Mouse (Mus musculus) liver, postnatal 0 days (tissue): Measurements from ENCODE around the gene Neurod2. TPM values are rescaled to one million over a fixed set of nuclear protein-coding genes. Genes with fewer than 3 reads are reported as not detected.
A peak's percentile ranks its signal among the peaks of the same experiment; 100 is the strongest.

Source experiments
- ATAC-seq: fragments of 200-750 bp; cut with Nextera tagmentation; 2 replicates; pipeline ENCODE4 v1.8.0; 2017; ENCODE audit warnings: mild to moderate bottlenecking, moderate library complexity
- DNase-seq: peaks from one replicate; pipeline ENCODE4 v3.0.0-alpha.2; 2016
- H3K27ac ChIP-seq: fragments of 300-500 bp; sonication (generic); 2 replicates; pipeline ENCODE4 v1.5.1; 2014; ENCODE audit warnings: antibody characterized with exemption, moderate library complexity, mild to moderate bottlenecking, low read depth
- H3K27me3 ChIP-seq: fragments of 300-500 bp; sonication (generic); 2 replicates; pipeline ENCODE4 v1.6.1; 2014; ENCODE audit warnings: low read length, control low read depth, mixed read lengths; ENCODE audit not compliant: insufficient read depth
- H3K36me3 ChIP-seq: fragments of 300-500 bp; sonication (generic); replicated peaks from 2 replicates; pipeline ENCODE4 v1.6.1; 2014; ENCODE audit warnings: mild to moderate bottlenecking, control low read depth, low read length, moderate library complexity, mixed read lengths; ENCODE audit not compliant: insufficient read depth
- H3K4me1 ChIP-seq: fragments of 300-500 bp; sonication (generic); 2 replicates; pipeline ENCODE4 v1.6.1; 2014; ENCODE audit warnings: antibody characterized with exemption, mild to moderate bottlenecking, control low read depth; ENCODE audit not compliant: insufficient read depth
- H3K4me2 ChIP-seq: fragments of 300-500 bp; sonication (generic); 2 replicates; pipeline ENCODE4 v1.6.1; 2014; ENCODE audit warnings: low read depth, mild to moderate bottlenecking, low read length, moderate library complexity, mixed read lengths
- H3K4me3 ChIP-seq: fragments of 300-500 bp; sonication (generic); 2 replicates; pipeline ENCODE4 v1.5.1; 2014; ENCODE audit warnings: low read depth, low read length
- H3K9ac ChIP-seq: fragments of 300-500 bp; sonication (generic); replicated peaks from 2 replicates; pipeline ENCODE4 v1.6.1; 2014; ENCODE audit warnings: mild to moderate bottlenecking, moderate library complexity
- H3K9me3 ChIP-seq: fragments of 300-500 bp; sonication (generic); 2 replicates; pipeline ENCODE4 v1.6.1; 2016; ENCODE audit warnings: mild to moderate bottlenecking, control low read depth, low read length, mixed read lengths
- CTCF ChIP-seq: sonication (generic); IDR thresholded peaks from 2 replicates; pipeline ENCODE4 v1.5.1; 2016; ENCODE audit warnings: antibody characterized with exemption, low read depth
- EP300 ChIP-seq: IDR thresholded peaks from 2 replicates; pipeline ENCODE4 v1.6.1; 2016; ENCODE audit warnings: antibody characterized with exemption, low read depth, mild to moderate bottlenecking
- WGBS: fragments of 180-500 bp; shearing (Covaris S2); extraction: QIAGEN DNeasy Blood & Tissue Kit; methylation state at CpG from one replicate; pipeline ENCODE4 v1.1.7; 2014; ENCODE audit not compliant: insufficient replicate concordance; 5-methylcytosine and 5-hydroxymethylcytosine counted together
- polyA plus RNA-seq: library from polyadenylated mRNA; unstranded; fragments of >200 nt; fragmentation: Nextera tagmentation; extraction: Ambion mirVana; gene quantifications from 2 replicates; pipeline ENCODE4 v1.2.1, GENCODE M21; 2015

Gene Neurod2
- polyA plus RNA-seq, 1 experiment from 2014 or later = not detected

GRCm38 (mm10) chr11:98335250-98335649, 5.8 kb upstream of the Neurod2 start:
- Histone ChIP-seq H3K27ac (no peak overlapping the region), H3K4me2 (no peak overlapping the region), H3K9me3 (no peaks in the 10 kb centered on the region), H3K9ac (no peak overlapping the region), H3K36me3 (no peaks in the 10 kb centered on the region), H3K4me3 (no peak overlapping the region), H3K27me3 (peaks cover 98% of the 10 kb centered on the region), H3K4me1 (0 out of 2 replicates have a peak, but pooled peaks cover 4% of the 10 kb centered on the region)
- no peak for TF ChIP-seq EP300
- no peak for TF ChIP-seq CTCF
- DNase-seq (no peak), ATAC-seq (no peak)
- WGBS = 8% methylated on average over 9 of the region's 9 CpGs

- TF ChIP-seq CTCF (no peak), EP300 (no peak)
- 6% methylated on average over 27 of the region's 41 CpGs for WGBS
Observed at GRCm38 (mm10) chr11:98333981-98334741, 4.7 kb upstream of the Neurod2 start.

GRCm38 (mm10) chr11:98333263-98333696, 3.8 kb upstream of the Neurod2 start:
- Histone ChIP-seq H3K4me3 (no peak overlapping the region), H3K36me3 (no peaks in the 10 kb centered on the region), H3K27me3 (peaks cover 99% of the 10 kb centered on the region), H3K27ac (no peak overlapping the region), H3K4me2 (no peak overlapping the region), H3K4me1 (peaks cover 5% of the 10 kb centered on the region; the same call in 1 of the 2 replicates), H3K9me3 (no peaks in the 10 kb centered on the region), H3K9ac (no peak overlapping the region)
- no peak for DNase-seq
- no peak for ATAC-seq
- 66% methylated on average over 10 of the region's 10 CpGs for WGBS
- no peak for TF ChIP-seq CTCF

More at GRCm38 (mm10) chr11:98333981-98334741, 4.7 kb upstream of the Neurod2 start:
- Histone ChIP-seq H3K27ac (no peak overlapping the region), H3K27me3 (peaks cover 98% of the 10 kb centered on the region), H3K9ac (no peak overlapping the region), H3K4me2 (no peak overlapping the region; the same call in 1 of the 2 replicates), H3K4me1 (0 out of 2 replicates have a peak, but pooled peaks cover 4% of the 10 kb centered on the region), H3K36me3 (no peaks in the 10 kb centered on the region), H3K4me3 (0 out of 2 replicates have a peak overlapping the region, but pooled peaks have one; percentile 2), H3K9me3 (no peaks in the 10 kb centered on the region)
- DNase-seq (no peak), ATAC-seq (no peak; the same call in 1 of the 2 replicates)

- Histone ChIP-seq H3K27ac (no peak overlapping the region), H3K36me3 (no peaks in the 10 kb centered on the region), H3K9me3 (no peaks in the 10 kb centered on the region), H3K9ac (no peak overlapping the region), H3K4me1 (peaks cover 9% of the 10 kb centered on the region; the same call in 1 of the 2 replicates), H3K4me3 (no peak overlapping the region), H3K27me3 (peaks cover 99% of the 10 kb centered on the region), H3K4me2 (no peak overlapping the region)
- ATAC-seq (no peak), DNase-seq (no peak)
- WGBS = 68% methylated on average over 4 of the region's 4 CpGs
- TF ChIP-seq EP300 (no peak), CTCF (no peak)
Observed at GRCm38 (mm10) chr11:98332841-98333240, 3.4 kb upstream of the Neurod2 start.

- no peak for DNase-seq
- WGBS = 72% methylated on average over 3 of the region's 3 CpGs
- H3K27me3 ChIP-seq = peaks cover 99% of the 10 kb centered on the region
- H3K9ac ChIP-seq = no peak overlapping the region
- peaks cover 13% of the 10 kb centered on the region; the same call in 1 of the 2 replicates for H3K4me1 ChIP-seq
- no peaks in the 10 kb centered on the region for H3K9me3 ChIP-seq
- TF ChIP-seq EP300 (no peak), CTCF (0 out of 2 replicates have a peak, but pooled peaks have one; percentile 8)
- ATAC-seq = no peak
- no peak overlapping the region for H3K27ac ChIP-seq
- H3K4me2 ChIP-seq = no peak overlapping the region
- no peak overlapping the region for H3K4me3 ChIP-seq
- no peaks in the 10 kb centered on the region for H3K36me3 ChIP-seq
Observed at GRCm38 (mm10) chr11:98332186-98332585, 2.7 kb upstream of the Neurod2 start.

- TF ChIP-seq EP300 = no peak
- no peak for TF ChIP-seq CTCF
- Histone ChIP-seq H3K27me3 (peaks cover 99% of the 10 kb centered on the region), H3K9ac (no peak overlapping the region), H3K36me3 (no peaks in the 10 kb centered on the region), H3K9me3 (no peaks in the 10 kb centered on the region), H3K27ac (no peak overlapping the region), H3K4me1 (peaks cover 15% of the 10 kb centered on the region; the same call in 1 of the 2 replicates), H3K4me2 (no peak overlapping the region), H3K4me3 (no peak overlapping the region)
- DNase-seq (no peak), ATAC-seq (no peak)
- 31% methylated on average over 1 of the region's 1 CpGs for WGBS
Observed at GRCm38 (mm10) chr11:98331401-98331800, 2.0 kb upstream of the Neurod2 start.
